ENCODE assay signal across 8 mouse cellular contexts in genomic region chr1:136466143-136466811, GRCm38 (mm10). TPM values are rescaled to one million over a fixed set of nuclear protein-coding genes. Genes with fewer than 3 reads are reported as not detected.
DNase-seq lines count a peak whose midpoint lies in the region; ATAC-seq and TF ChIP-seq lines count a peak whose summit lies in the region.

TSS of gene Kif14 (plus strand) at chr1:136466343.

- no peak for TF ChIP-seq POLR2A in brain, embryonic 14.5 days (IDR thresholded peaks at IDR 0.05; ENCODE audit: borderline replicate concordance, extremely low read depth, insufficient read depth, insufficient read length, poor library complexity, severe bottlenecking)

- H3K79me3 ChIP-seq in C2C12 (ENCODE audit: low read depth) = peaks cover 12% of the 10 kb centered on the region

- DNase-seq in brain, embryonic 14.5 days (ENCODE audit: low read depth) = peak; percentile 98
- DNase-seq in kidney, postnatal 0 days (ENCODE audit: low spot score) = peak; percentile 98
- peak; percentile 97 for DNase-seq in liver, embryonic 11.5 days (ENCODE audit: low spot score)
- peak; percentile 96 for DNase-seq in naive thymus-derived CD4-positive, alpha-beta T cell, adult 2 months (ENCODE audit: low read depth)

- TF ChIP-seq CTCF in C2C12 (IDR thresholded peaks at IDR 0.05; ENCODE audit: control insufficient read depth, insufficient read depth, insufficient read length) = no peak
- TF ChIP-seq CTCF in brain, embryonic 14.5 days (IDR thresholded peaks at IDR 0.05; ENCODE audit: borderline replicate concordance, extremely low read depth, insufficient read depth, insufficient read length) = no peak
- peak; percentile 5; the same call in 1 of the 2 replicates for TF ChIP-seq CTCF in kidney, postnatal 0 days (IDR thresholded peaks at IDR 0.05; ENCODE audit: low read depth)

- peak; percentile 100 for ATAC-seq in heart, embryonic 12.5 days (ENCODE audit: insufficient number of reproducible peaks, low FRiP score)
- peak; percentile 99 for ATAC-seq in kidney, postnatal 0 days (replicated peaks; ENCODE audit: low FRiP score, low read depth)
- ATAC-seq in liver, embryonic 11.5 days (replicated peaks; ENCODE audit: low FRiP score) = peak; percentile 99
- ATAC-seq in stomach, embryonic 14.5 days (ENCODE audit: insufficient number of reproducible peaks, insufficient read depth, low FRiP score, low read depth) = peak; percentile 100

- no peaks in the 10 kb centered on the region for H3K9me3 ChIP-seq in erythroblast, embryonic 14.5 days (ENCODE audit: control insufficient read depth, low read length)
- no peaks in the 10 kb centered on the region for H3K9me3 ChIP-seq in heart, embryonic 12.5 days (replicated peaks)
- H3K9me3 ChIP-seq in kidney, postnatal 0 days (replicated peaks; ENCODE audit: low read length) = no peaks in the 10 kb centered on the region
- no peaks in the 10 kb centered on the region for H3K9me3 ChIP-seq in liver, embryonic 11.5 days (ENCODE audit: control insufficient read depth, low read length)
- no peaks in the 10 kb centered on the region for H3K9me3 ChIP-seq in stomach, embryonic 14.5 days (ENCODE audit: control insufficient read depth, low read depth, low read length)

- H3K79me2 ChIP-seq in C2C12 (ENCODE audit: control insufficient read depth, insufficient read depth) = peaks cover 36% of the 10 kb centered on the region

- under 1% methylated on average over 52 of the region's 52 CpGs for whole genome bisulfite sequencing in heart, embryonic 12.5 days
- under 1% methylated on average over 52 of the region's 52 CpGs for WGBS in kidney, postnatal 0 days
- under 1% methylated on average over 52 of the region's 52 CpGs for WGBS in liver, embryonic 11.5 days
- under 1% methylated on average over 51 of the region's 52 CpGs for WGBS in stomach, embryonic 14.5 days

- peak within 1 kb of the TSS; percentile 85 for H3K9ac ChIP-seq in heart, embryonic 12.5 days
- peak within 1 kb of the TSS; percentile 56; the same call in 1 of the 2 replicates for H3K9ac ChIP-seq in kidney, postnatal 0 days (ENCODE audit: low read depth, low read length)
- peak within 1 kb of the TSS; percentile 81 for H3K9ac ChIP-seq in liver, embryonic 11.5 days (ENCODE audit: low read depth, low read length)
- H3K9ac ChIP-seq in stomach, embryonic 14.5 days (replicated peaks; ENCODE audit: low read depth, low read length) = peak within 1 kb of the TSS; percentile 47

- peaks cover 52% of the 10 kb centered on the region for H3K4me1 ChIP-seq in erythroblast, embryonic 14.5 days (ENCODE audit: control insufficient read depth)
- peaks cover 11% of the 10 kb centered on the region for H3K4me1 ChIP-seq in heart, embryonic 12.5 days (replicated peaks)
- peaks cover 4% of the 10 kb centered on the region; the same call in 1 of the 2 replicates for H3K4me1 ChIP-seq in kidney, postnatal 0 days (replicated peaks; ENCODE audit: insufficient read depth, low read length)
- H3K4me1 ChIP-seq in liver, embryonic 11.5 days (replicated peaks; ENCODE audit: control insufficient read depth, insufficient read depth, low read length) = peaks cover 13% of the 10 kb centered on the region
- H3K4me1 ChIP-seq in stomach, embryonic 14.5 days (ENCODE audit: control insufficient read depth, insufficient read depth, low read length) = peaks cover 9% of the 10 kb centered on the region

- H3K4me2 ChIP-seq in heart, embryonic 12.5 days = peak within 1 kb of the TSS; percentile 99
- H3K4me2 ChIP-seq in kidney, postnatal 0 days (ENCODE audit: low read length) = peak within 1 kb of the TSS; percentile 99
- H3K4me2 ChIP-seq in liver, embryonic 11.5 days = peak within 1 kb of the TSS; percentile 77
- peak within 1 kb of the TSS; percentile 98 for H3K4me2 ChIP-seq in stomach, embryonic 14.5 days (replicated peaks; ENCODE audit: low read depth, low read length)

- peaks cover 27% of the 10 kb centered on the region for H3K36me3 ChIP-seq in C2C12 (ENCODE audit: control insufficient read depth, insufficient read depth)
- peaks cover 48% of the 10 kb centered on the region for H3K36me3 ChIP-seq in erythroblast, embryonic 14.5 days (ENCODE audit: control insufficient read depth)
- H3K36me3 ChIP-seq in heart, embryonic 12.5 days = peaks cover 23% of the 10 kb centered on the region
- H3K36me3 ChIP-seq in kidney, postnatal 0 days (ENCODE audit: insufficient read depth, low read length) = no peaks in the 10 kb centered on the region
- peaks cover 18% of the 10 kb centered on the region; the same call in 1 of the 2 replicates for H3K36me3 ChIP-seq in liver, embryonic 11.5 days (ENCODE audit: control insufficient read depth, insufficient read depth, low read length)
- H3K36me3 ChIP-seq in stomach, embryonic 14.5 days (ENCODE audit: control insufficient read depth, insufficient read depth, low read length) = peaks cover 10% of the 10 kb centered on the region

- H3K4me3 ChIP-seq in C2C12 (ENCODE audit: insufficient read depth, poor library complexity, severe bottlenecking) = peak within 1 kb of the TSS; percentile 70
- H3K4me3 ChIP-seq in erythroblast, embryonic 14.5 days (replicated peaks) = peak within 1 kb of the TSS; percentile 99
- H3K4me3 ChIP-seq in heart, embryonic 12.5 days = peak within 1 kb of the TSS; percentile 95
- H3K4me3 ChIP-seq in kidney, postnatal 0 days (replicated peaks; ENCODE audit: low read depth, low read length) = peak within 1 kb of the TSS; percentile 53
- peak within 1 kb of the TSS; percentile 72 for H3K4me3 ChIP-seq in liver, embryonic 11.5 days (ENCODE audit: low read depth, low read length)
- peak within 1 kb of the TSS; percentile 66 for H3K4me3 ChIP-seq in stomach, embryonic 14.5 days (ENCODE audit: low read depth, low read length)

- no peak within 1 kb of the TSS for H3K27ac ChIP-seq in heart, embryonic 12.5 days (ENCODE audit: poor library complexity, severe bottlenecking)
- no peak within 1 kb of the TSS for H3K27ac ChIP-seq in kidney, postnatal 0 days
- H3K27ac ChIP-seq in liver, embryonic 11.5 days (ENCODE audit: low read depth, low read length) = peak within 1 kb of the TSS; percentile 40; the same call in 1 of the 2 replicates
- H3K27ac ChIP-seq in stomach, embryonic 14.5 days (ENCODE audit: low read length) = peak within 1 kb of the TSS; percentile 24; the same call in 1 of the 2 replicates

- H3K27me3 ChIP-seq in C2C12 (ENCODE audit: control insufficient read depth, insufficient read depth, insufficient read length) = no peaks in the 10 kb centered on the region
- peaks cover 4% of the 10 kb centered on the region for H3K27me3 ChIP-seq in erythroblast, embryonic 14.5 days (ENCODE audit: control insufficient read depth)
- H3K27me3 ChIP-seq in heart, embryonic 12.5 days (replicated peaks) = no peaks in the 10 kb centered on the region
- H3K27me3 ChIP-seq in kidney, postnatal 0 days (ENCODE audit: insufficient read depth, low read length) = no peaks in the 10 kb centered on the region
- H3K27me3 ChIP-seq in liver, embryonic 11.5 days (replicated peaks; ENCODE audit: control insufficient read depth, insufficient read depth, low read length) = no peaks in the 10 kb centered on the region
- H3K27me3 ChIP-seq in stomach, embryonic 14.5 days (ENCODE audit: control insufficient read depth, insufficient read depth, low read length) = no peaks in the 10 kb centered on the region

- H3ac ChIP-seq in C2C12 (ENCODE audit: control insufficient read depth, insufficient read length, low read depth) = peak within 1 kb of the TSS; percentile 81

TF ChIP-seq in C2C12, 6 proteins besides CTCF, POLR2A, EP300 and RAD21:
- TF ChIP-seq CEBPB (IDR thresholded peaks at IDR 0.05; ENCODE audit: low read depth) (no peak), MYOD1 (IDR thresholded peaks at IDR 0.05; ENCODE audit: control insufficient read depth, insufficient read length, low read depth) (no peak), MYOG (IDR thresholded peaks at IDR 0.05; ENCODE audit: control insufficient read depth, extremely low read depth, insufficient read length) (no peak), MAX (IDR thresholded peaks at IDR 0.05) (no peak), USF1 (IDR thresholded peaks at IDR 0.05; ENCODE audit: low read depth) (no peak), FOSL1 (IDR thresholded peaks at IDR 0.05; ENCODE audit: insufficient read depth, low read length, poor library complexity, severe bottlenecking) (no peak)
TF ChIP-seq in C2C12: peak in this region for 0.

RNA-seq across cellular contexts. Expression of gene Kif14, which starts in this region (rescaled TPM):
- polyA plus RNA-seq in C2C12 (2012; fragmentation: generic; extraction: Trizol) = 2.8 TPM
- 2.0 and 3.3 TPM in 2 replicates for polyA plus RNA-seq in brain, embryonic 14.5 days (2012; rRNA removed)
- 0.43 and 0.44 TPM in 2 replicates for polyA plus RNA-seq in erythroblast, embryonic 14.5 days (2012)
- 5.7 and 6.8 TPM in 2 replicates for polyA plus RNA-seq in heart, embryonic 12.5 days (2016; fragmentation: Nextera tagmentation; extraction: Ambion mirVana)
- 1.7 and 2.0 TPM in 2 replicates for polyA plus RNA-seq in kidney, postnatal 0 days (2015; fragmentation: Nextera tagmentation; extraction: Ambion mirVana)
- 9.3 and 11.3 TPM in 2 replicates for polyA plus RNA-seq in liver, embryonic 11.5 days (2014; fragmentation: Nextera tagmentation; extraction: Ambion mirVana)
- polyA plus RNA-seq in stomach, embryonic 14.5 days (2014; fragmentation: Nextera tagmentation; extraction: Ambion mirVana) = 11.6 and 13.9 TPM in 2 replicates

Comparison
In these comparisons a context has a peak if more than half of its experiments do, and no peak if none do; other contexts are left out.
1. H3K27ac ChIP-seq: peak in liver, embryonic 11.5 days (single experiment) and stomach, embryonic 14.5 days (single experiment); none in heart, embryonic 12.5 days (single experiment) and kidney, postnatal 0 days (single experiment).
2. Peak in every context shown above with its lines, with median percentiles within 50 percentile points of each other: H3K4me3 ChIP-seq, DNase-seq, ATAC-seq, H3K4me2 ChIP-seq and H3K9ac ChIP-seq.